Mouse (Mus musculus) T-helper 2 cell (primary cell): ENCODE data around the gene Ffar2.

Experiments
- in situ Hi-C: fragments of 300-600 bp; cut with MboI, MseI; formaldehyde crosslinking; loops from one replicate; pipeline ENCODE4 v1.15.1; 2025; ENCODE audit warnings: high pct_unique_total_duplicates

Ffar2 gene

GRCm38 (mm10) chr7:30776104-30776503 is 47.5 kb downstream of the Ffar2 start:
- in situ Hi-C loops: no loop called here

GRCm38 (mm10) chr7:30769236-30769635 is 54.3 kb downstream of the Ffar2 start:
- in situ Hi-C loops: no loop called here
